Mouse (Mus musculus): ENCODE measurements around the gene Ppp2r5e.
"Not testable (repeated sequence)": the region's sequence is repeated elsewhere in the genome, so short reads cannot be mapped to it uniquely, and the experiment has no call there.

Ppp2r5e gene

DNA sequence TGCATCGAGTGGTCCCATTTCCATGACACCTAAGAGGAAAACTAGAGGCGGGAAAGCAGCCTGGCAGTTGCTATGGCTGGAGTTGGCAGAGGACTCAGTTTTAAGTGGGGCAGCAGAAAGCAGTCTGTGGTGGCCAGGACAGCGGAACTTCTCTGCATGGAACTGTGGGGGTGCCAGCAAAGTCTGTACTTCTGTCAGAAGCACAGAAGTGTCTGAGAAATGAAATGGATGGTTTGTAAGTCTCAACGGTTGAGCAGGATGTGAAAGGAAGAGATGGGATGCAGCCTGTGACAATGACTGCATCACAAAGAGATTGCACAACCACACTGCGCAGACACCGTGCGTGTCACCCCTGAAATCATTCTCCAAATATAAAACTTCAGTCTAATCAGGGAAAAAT, 149.8 kb downstream of the Ppp2r5e start:
- no peak for DNase-seq (ENCODE audit: low spot score in 2 of 2)

DNA sequence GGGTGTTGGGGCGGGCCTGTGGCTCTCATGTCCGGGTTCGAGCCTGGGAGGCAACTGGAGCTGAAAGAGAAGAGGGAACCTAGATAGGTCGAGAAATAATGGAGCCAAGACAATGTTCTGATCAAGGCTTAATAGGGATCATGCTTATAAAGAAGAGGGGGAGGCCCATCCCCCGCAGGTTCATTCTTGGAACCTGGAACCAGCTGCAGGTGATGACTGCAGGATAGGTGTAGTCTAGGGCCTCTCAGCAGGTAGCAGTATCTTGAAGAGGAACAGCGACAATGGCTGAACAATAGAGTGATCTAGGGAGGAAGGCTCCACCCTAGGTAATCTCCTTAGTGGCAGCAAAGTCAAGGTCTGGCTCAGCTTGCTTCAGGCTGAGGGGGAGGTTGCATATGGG, 163.6 kb downstream of the Ppp2r5e start:
- DNase-seq (ENCODE audit: low spot score in 2 of 2), result not testable (repeated sequence)

- no peak for DNase-seq (ENCODE audit: low spot score in 2 of 2)
Measured at GRCm38 (mm10) chr12:75429685-75430396, 166.2 kb downstream of the Ppp2r5e start.

DNA sequence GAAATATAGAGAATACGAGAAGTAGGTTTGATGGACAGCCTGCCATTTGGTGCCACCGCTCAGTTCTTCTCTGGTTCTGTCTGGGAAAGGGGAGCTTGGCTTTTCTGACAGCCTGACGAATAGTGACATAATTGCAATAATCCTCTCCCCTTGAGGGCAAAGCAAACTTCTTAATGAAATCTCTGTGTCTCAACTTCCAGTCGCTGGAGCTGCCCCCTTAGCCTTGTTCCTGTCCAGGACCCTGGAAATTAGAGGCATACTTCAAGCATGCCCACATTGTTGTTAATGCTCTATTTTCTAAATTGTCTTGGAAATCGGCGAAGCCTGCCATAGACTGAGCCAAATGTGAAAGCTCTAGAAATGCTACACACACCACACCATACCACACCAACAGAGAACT, 167.3 kb downstream of the Ppp2r5e start:
- DNase-seq (ENCODE audit: low spot score in 2 of 2), result no peak

DNA sequence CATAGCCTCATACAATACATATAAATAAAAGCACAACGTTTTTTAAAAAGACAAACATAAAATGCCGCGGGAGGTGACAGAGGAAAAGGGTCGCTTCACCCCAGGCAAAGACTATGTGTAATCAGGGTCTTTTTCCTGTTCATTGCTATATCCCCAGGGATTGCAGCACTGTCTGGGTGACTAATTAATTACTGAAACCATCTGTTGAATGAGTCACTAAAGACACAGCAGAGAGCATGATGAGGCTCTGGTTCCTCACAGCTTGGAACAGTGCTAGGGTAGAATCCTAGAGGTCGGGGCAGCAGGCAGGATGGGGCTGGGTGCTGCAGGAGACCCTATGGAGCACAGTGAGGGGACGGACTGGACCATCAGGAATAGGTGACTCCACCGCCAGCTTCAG, 170.2 kb downstream of the Ppp2r5e start:
- DNase-seq (ENCODE audit: low spot score in 2 of 2), result no peak

DNA sequence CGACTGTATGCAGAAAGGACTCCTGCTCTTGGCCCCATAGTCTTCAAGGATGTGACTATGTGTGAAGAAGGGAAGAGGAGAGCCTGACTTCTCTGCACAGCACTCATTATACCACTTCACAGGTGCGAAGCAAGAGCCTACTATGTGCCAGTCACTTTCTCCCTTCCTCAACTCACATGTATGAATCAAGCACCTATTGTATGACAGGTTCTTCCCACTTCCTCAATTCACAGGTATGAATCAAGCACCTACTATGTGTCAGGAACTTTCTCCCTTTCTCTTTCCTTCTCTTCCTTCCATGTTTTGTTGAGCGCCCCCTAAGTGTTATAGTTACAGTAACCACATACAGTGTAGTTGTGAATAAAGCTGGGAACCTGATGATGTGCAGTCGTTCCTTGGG, 171.2 kb downstream of the Ppp2r5e start:
- DNase-seq (ENCODE audit: low spot score in 2 of 2), result no peak

- DNase-seq (ENCODE audit: low spot score in 2 of 2), result no peak
Measured at GRCm38 (mm10) chr12:75424359-75424758, 171.7 kb downstream of the Ppp2r5e start.

- no peak for DNase-seq (ENCODE audit: low spot score in 2 of 2)
Measured at GRCm38 (mm10) chr12:75416681-75417080, 179.4 kb downstream of the Ppp2r5e start, which contains the start of gene Gphb5. TSS of gene Gphb5 (minus strand) at chr12:75416781.

DNA sequence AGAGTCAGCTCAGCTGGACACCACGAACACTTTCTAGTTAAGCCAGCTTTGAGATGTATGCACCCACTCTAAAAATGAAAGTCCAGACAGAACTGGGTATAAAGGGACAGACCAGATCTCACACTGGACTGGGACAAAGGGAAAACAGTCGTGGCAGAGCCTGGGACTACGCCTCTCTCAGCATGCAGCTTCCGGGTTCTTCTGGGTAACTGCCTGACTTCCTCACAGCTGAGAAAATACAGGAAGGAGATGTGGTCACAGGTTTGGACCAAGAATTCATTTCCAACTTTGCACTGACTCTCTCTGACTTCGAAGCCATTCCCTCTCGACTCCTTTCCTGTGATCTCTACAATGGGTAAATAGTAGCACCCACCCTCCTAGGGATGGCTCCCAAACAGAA, 181.1 kb downstream of the Ppp2r5e start:
- DNase-seq (ENCODE audit: low spot score in 2 of 2), result no peak

GRCm38 (mm10) chr12:75412964-75413363, 183.1 kb downstream of the Ppp2r5e start:
- peak in 1 of 2 experiments; percentile 11 for DNase-seq (ENCODE audit: low spot score in 2 of 2)

All from spleen, postnatal 36 days (tissue).